Mouse (Mus musculus) splenic B cell, adult 2 months (primary cell): ENCODE measurements around the gene Ptch2.

ENCODE experiments used
- DNase-seq: peaks from one replicate; pipeline ENCODE4 v3.0.0-alpha.2; 2011; ENCODE audit warnings: low read depth, low spot score
- H3K27me3 ChIP-seq: 2 replicates; pipeline ENCODE4 v1.6.1; 2012; ENCODE audit warnings: mild to moderate bottlenecking, low read length, moderate library complexity, mixed read lengths; ENCODE audit not compliant: control insufficient read depth, poor library complexity, insufficient read depth, severe bottlenecking
- H3K36me3 ChIP-seq: 2 replicates; pipeline ENCODE4 v1.6.1; 2012; ENCODE audit warnings: mild to moderate bottlenecking, low read length, moderate library complexity, mixed read lengths; ENCODE audit not compliant: control insufficient read depth, poor library complexity, insufficient read depth, severe bottlenecking

The Ptch2 gene

GRCm38 (mm10) chr4:117117931-117118330 lies 22.1 kb downstream of the Ptch2 start:
- Histone ChIP-seq H3K36me3 (no peaks in the 10 kb centered on the region), H3K27me3 (no peaks in the 10 kb centered on the region)
- no peak for DNase-seq

DNA sequence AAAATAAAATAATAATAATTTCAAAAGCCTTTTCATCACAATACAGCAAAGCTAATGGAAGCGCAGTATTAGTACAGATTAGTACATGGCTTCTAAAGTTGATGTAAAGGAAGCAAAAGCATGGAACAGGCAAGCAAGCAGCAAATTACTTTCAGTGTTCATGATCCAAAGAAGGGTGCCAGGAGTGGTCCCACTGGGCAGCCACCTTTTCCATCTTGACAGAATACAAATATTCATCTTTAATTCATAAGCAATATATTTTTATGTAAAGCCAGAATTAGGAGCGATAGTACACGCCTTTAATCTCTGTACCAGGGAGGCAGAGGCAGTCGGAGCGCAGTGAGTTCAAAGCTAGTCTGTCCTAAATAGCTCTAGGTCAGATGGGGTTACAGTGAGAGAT lies 23.8 kb downstream of the Ptch2 start:
- Histone ChIP-seq H3K27me3 (no peaks in the 10 kb centered on the region), H3K36me3 (no peaks in the 10 kb centered on the region)

DNA sequence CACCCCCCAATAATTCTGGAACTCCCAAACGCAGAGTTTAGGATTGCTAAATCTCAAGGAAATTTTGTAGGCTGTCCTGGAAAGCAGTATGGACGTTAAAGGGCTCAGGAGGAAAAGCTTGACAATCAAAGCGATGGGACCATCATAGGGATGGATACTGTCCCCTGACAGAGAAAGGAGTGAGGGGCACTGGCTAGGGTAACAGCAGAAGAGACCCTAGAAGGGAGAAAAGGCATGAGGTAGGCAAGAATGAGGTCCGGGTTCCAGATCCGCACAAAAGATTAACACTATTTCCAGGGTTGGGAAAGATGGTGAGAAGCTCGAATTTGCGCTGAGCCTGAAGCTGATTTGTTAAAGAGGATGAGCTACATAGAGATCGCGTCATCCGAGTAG lies 24.2 kb downstream of the Ptch2 start:
- no peak for DNase-seq
- Histone ChIP-seq H3K27me3 (no peaks in the 10 kb centered on the region), H3K36me3 (no peaks in the 10 kb centered on the region)

More for the DNA sequence above, 23.8 kb downstream of the Ptch2 start:
- DNase-seq = no peak

GRCm38 (mm10) chr4:117120445-117121414 lies 24.9 kb downstream of the Ptch2 start:
- DNase-seq = peak; percentile 90
- H3K27me3 ChIP-seq = no peaks in the 10 kb centered on the region
- H3K36me3 ChIP-seq = no peaks in the 10 kb centered on the region

GRCm38 (mm10) chr4:117122209-117122608 lies 26.3 kb downstream of the Ptch2 start:
- Histone ChIP-seq H3K27me3 (no peaks in the 10 kb centered on the region), H3K36me3 (no peaks in the 10 kb centered on the region)
- DNase-seq = no peak

DNA sequence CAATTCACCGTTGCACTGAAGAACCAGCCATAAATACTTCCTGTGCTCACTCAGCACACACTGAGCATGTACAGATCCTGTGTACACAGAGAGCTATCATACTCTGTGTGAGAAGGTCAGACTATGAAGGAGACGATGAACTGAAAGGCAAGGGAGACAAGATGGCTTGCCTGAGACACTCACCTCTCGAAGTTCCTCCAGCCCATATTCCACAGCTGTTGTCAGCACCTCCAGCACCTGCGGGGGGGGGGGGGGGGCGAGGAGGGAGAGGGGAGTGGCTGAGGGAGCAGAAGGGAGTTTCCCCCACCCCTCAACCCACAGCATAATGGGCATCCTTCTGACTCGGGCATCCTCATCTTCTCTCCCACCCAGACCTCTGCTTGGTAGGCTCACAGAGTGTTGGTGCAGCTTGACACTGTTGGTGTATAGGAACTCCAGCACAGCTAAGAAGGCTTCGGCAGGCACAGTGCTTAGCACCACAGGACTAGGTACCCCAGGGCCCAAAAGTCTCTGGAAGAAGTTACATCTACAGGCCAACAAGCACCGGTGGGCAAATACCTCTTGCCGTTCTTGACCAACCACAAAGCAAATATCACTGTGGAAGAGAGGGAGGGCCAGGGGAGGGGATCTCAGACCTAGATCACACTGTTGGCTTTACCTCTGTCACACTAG lies 27.8 kb downstream of the Ptch2 start:
- Histone ChIP-seq H3K36me3 (no peaks in the 10 kb centered on the region), H3K27me3 (no peaks in the 10 kb centered on the region)
- DNase-seq = peak; percentile 27

DNA sequence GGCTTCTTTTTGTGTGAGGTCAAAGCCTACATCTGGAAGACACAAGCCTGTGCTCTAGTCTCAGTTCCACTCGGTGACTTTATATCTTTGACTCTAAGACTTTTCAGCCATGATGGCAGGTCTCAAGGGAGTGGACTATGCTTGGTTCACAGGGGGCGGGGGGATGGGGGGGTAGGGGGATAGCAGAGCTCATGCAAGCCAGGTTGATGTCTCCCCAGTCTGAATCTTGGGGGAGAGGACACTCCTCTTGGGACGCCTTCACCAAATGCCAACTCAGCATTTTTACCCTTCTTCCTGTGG lies 28.3 kb downstream of the Ptch2 start:
- H3K36me3 ChIP-seq = no peaks in the 10 kb centered on the region

DNA sequence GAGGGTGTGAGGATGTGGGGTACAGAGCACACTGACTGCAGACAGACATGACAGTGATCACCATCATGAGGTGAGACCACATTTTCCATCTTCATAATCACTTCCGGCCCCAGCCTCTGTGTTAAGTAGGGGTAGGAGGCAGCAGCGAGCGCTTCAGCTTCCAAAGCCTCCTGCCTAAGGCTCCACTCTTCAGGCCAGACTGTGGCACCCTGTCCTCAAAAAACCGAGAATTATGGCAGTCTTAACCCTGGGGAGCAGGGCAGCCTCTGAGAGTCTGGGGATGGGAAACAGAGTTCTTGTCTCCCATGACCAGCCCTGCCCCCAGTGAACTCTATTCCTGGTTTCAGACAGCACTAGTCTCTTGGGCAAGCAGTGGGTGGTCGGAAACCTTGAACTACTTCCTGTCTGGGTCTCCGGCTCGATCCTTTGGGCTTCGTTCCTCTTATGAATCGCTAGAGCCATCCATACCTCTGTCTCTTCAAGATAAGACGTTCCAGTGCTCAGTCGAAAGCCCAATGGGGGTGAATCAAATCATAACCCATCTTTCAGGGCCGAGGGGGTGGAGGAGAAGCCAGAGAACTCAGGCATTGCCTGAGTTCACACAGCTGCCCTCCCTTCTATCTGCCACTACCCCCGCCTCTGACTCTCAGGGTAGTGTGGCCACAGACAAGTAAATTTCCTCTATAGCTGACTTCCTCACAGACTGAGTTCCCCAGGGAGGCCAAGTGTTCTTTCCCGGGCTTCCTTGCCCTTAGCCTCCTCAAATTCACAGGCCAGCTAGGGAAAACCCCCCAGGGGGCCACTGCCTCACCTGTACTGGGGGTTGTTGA lies 28.9 kb downstream of the Ptch2 start:
- no peaks in the 10 kb centered on the region for H3K27me3 ChIP-seq
- DNase-seq = peak; percentile 90
- H3K36me3 ChIP-seq = no peaks in the 10 kb centered on the region

More for the DNA sequence above, 28.3 kb downstream of the Ptch2 start:
- DNase-seq = no peak
- H3K27me3 ChIP-seq = no peaks in the 10 kb centered on the region

DNA sequence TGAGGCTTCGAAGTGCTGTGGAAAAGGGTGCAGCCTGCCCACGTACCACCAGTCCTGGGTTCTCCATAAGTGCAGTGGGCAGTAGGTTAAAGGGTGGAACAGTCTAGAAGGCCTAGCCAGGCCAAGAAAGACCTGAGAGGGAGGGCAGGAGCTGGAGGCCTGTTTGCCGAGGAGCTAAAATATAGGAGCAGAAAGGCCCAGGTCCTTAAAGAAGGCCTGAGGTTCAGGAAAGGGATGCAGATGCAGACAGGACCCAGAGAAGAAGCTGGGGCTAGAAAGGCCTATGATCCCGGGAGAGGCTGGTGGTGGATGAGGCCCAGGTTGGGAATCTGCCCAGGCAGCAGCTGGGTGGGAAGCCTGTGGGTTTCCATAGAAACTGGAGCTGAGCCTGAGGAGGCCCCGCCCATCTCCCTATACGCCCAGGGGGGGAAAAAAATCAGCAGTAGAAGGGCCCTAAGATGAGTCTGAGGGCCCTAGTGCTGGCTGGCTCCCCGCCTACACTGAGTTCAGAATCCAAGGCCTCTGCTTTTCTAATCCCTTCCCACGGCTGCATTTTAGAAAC lies 29.6 kb downstream of the Ptch2 start, which contains the start of gene Btbd19:
Btbd19 (minus strand) TSS at position 378 of the 562 bp plus-strand sequence.
- Histone ChIP-seq H3K27me3 (no peaks in the 10 kb centered on the region), H3K36me3 (no peaks in the 10 kb centered on the region)
- DNase-seq = no peak

GRCm38 (mm10) chr4:117125910-117126674 lies 30.2 kb downstream of the Ptch2 start:
- DNase-seq = peak; percentile 64
- Histone ChIP-seq H3K27me3 (no peaks in the 10 kb centered on the region), H3K36me3 (no peaks in the 10 kb centered on the region)

- DNase-seq = peak; percentile 73
- Histone ChIP-seq H3K36me3 (no peaks in the 10 kb centered on the region), H3K27me3 (no peaks in the 10 kb centered on the region)
Observed at GRCm38 (mm10) chr4:117126675-117127290, 30.9 kb downstream of the Ptch2 start, which contains the start of gene Tctex1d4. TSS of gene Tctex1d4 (plus strand) at chr4:117126794.

DNA sequence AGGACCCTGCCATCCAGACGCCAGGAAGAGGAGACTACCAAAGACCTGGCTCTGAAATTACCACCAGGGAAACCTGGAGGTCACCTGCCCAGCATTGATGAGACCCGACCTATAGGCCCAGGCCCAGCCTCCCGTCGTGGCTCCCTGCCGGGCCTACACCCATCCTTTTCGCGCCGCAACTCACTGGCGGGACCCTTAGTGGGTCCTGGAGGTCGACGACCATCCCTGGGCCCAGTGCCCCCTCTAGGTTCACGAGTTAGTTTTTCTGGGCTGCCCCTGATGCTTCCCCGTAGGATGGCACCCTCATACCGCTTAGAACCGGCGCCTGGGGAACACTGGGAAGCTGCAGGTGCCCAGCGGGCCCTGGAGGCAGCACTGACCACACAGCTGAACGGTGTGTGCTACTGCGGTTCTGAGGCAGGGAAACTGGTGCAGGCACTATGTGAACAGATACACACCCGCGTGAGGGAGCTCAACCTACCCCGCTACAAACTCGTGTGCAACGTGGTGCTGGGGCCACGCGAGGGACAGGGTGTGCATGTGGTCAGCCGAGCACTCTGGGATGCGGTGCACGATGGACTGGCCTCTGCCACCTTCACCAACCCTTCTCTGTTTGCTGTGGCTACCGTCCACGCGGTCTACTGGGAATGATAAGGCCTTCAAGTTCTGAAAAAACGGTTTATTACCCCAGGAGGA lies 32.3 kb downstream of the Ptch2 start:
- DNase-seq = no peak
- no peaks in the 10 kb centered on the region for H3K36me3 ChIP-seq
- H3K27me3 ChIP-seq = no peaks in the 10 kb centered on the region

- no peak for DNase-seq
- Histone ChIP-seq H3K36me3 (no peaks in the 10 kb centered on the region), H3K27me3 (no peaks in the 10 kb centered on the region)
Observed at GRCm38 (mm10) chr4:117130790-117131189, 34.9 kb downstream of the Ptch2 start.
